Mouse (Mus musculus) intestine, embryonic 14.5 days (tissue): ENCODE data around the gene Cacna1h. TPM values are rescaled to one million over a fixed set of nuclear protein-coding genes. Genes with fewer than 3 reads are reported as not detected.

Source experiments
- ATAC-seq: fragments of 200-750 bp; cut with Nextera tagmentation; replicated peaks from 2 replicates; pipeline ENCODE4 v1.8.0; 2017; ENCODE audit warnings: low read depth, moderate number of reproducible peaks, moderate TSS enrichment, moderate library complexity; ENCODE audit not compliant: low FRiP score, low TSS enrichment
- DNase-seq: peaks from one replicate; pipeline ENCODE4 v3.0.0-alpha.2; 2018; ENCODE audit warnings: low spot score
- H3K27ac ChIP-seq: fragments of 300-500 bp; sonication (generic); 2 replicates; pipeline ENCODE4 v1.5.1; 2014; ENCODE audit warnings: low read depth, mild to moderate bottlenecking, control low read depth
- H3K27me3 ChIP-seq: fragments of 300-500 bp; sonication (generic); replicated peaks from 2 replicates; pipeline ENCODE4 v1.6.1; 2014; ENCODE audit warnings: low read length, control low read depth; ENCODE audit not compliant: control insufficient read depth, insufficient read depth
- H3K36me3 ChIP-seq: fragments of 300-500 bp; sonication (generic); 2 replicates; pipeline ENCODE4 v1.6.1; 2014; ENCODE audit warnings: low read length, control low read depth; ENCODE audit not compliant: control insufficient read depth, insufficient read depth
- H3K4me1 ChIP-seq: fragments of 300-500 bp; sonication (generic); replicated peaks from 2 replicates; pipeline ENCODE4 v1.6.1; 2014; ENCODE audit warnings: low read length, control low read depth, mixed read lengths; ENCODE audit not compliant: control insufficient read depth, insufficient read depth
- H3K4me2 ChIP-seq: fragments of 300-500 bp; sonication (generic); 2 replicates; pipeline ENCODE4 v1.6.1; 2014; ENCODE audit warnings: low read length
- H3K4me3 ChIP-seq: fragments of 300-500 bp; sonication (generic); 2 replicates; pipeline ENCODE4 v1.5.1; 2014; ENCODE audit warnings: low read depth, low read length, control low read depth, mixed read lengths
- H3K9ac ChIP-seq: fragments of 300-500 bp; sonication (generic); 2 replicates; pipeline ENCODE4 v1.6.1; 2014; ENCODE audit warnings: mild to moderate bottlenecking, low read length
- H3K9me3 ChIP-seq: fragments of 300-500 bp; sonication (generic); 2 replicates; pipeline ENCODE4 v1.6.1; 2016; ENCODE audit warnings: low read length, control low read depth; ENCODE audit not compliant: control insufficient read depth
- WGBS: fragments of 180-500 bp; shearing (Covaris S2); extraction: QIAGEN DNeasy Blood & Tissue Kit; methylation state at CpG from one replicate; pipeline ENCODE4 v1.1.7; 2014; 5-methylcytosine and 5-hydroxymethylcytosine counted together
- polyA plus RNA-seq: library from polyadenylated mRNA; unstranded; fragments of >200 nt; fragmentation: Nextera tagmentation; extraction: Ambion mirVana; gene quantifications from 2 replicates; pipeline ENCODE4 v1.2.1, GENCODE M21; 2014

Gene Cacna1h
- polyA plus RNA-seq, 1 experiment from 2014 or later: 6.6 TPM

DNA sequence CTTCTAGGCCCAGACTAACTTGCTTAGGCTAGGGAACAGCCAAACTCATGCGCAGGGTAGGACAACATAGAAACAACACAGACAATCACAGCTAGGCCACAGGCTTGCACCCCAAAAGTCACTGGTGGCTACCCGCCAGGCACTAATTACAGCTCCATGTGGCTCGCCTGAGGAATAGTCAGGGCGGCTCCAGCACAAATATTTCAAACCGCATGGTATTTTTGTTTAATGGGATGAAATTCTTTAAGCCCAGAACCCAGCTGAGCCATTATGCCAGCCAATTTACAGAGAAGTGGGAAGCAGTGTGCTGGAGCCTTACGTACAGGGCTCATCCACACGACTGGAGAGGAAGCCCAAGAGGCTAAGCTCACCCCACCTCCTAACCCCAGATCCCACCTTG is 24.0 kb downstream of the Cacna1h start:
- Histone ChIP-seq H3K9ac (no peak overlapping the region), H3K36me3 (no peaks in the 10 kb centered on the region), H3K4me3 (no peak overlapping the region), H3K9me3 (no peaks in the 10 kb centered on the region), H3K4me2 (no peak overlapping the region), H3K4me1 (peaks cover 40% of the 10 kb centered on the region), H3K27me3 (no peaks in the 10 kb centered on the region), H3K27ac (no peak overlapping the region)
- ATAC-seq (no peak), DNase-seq (no peak)
- WGBS: 64% methylated on average over 7 of the region's 7 CpGs

DNA sequence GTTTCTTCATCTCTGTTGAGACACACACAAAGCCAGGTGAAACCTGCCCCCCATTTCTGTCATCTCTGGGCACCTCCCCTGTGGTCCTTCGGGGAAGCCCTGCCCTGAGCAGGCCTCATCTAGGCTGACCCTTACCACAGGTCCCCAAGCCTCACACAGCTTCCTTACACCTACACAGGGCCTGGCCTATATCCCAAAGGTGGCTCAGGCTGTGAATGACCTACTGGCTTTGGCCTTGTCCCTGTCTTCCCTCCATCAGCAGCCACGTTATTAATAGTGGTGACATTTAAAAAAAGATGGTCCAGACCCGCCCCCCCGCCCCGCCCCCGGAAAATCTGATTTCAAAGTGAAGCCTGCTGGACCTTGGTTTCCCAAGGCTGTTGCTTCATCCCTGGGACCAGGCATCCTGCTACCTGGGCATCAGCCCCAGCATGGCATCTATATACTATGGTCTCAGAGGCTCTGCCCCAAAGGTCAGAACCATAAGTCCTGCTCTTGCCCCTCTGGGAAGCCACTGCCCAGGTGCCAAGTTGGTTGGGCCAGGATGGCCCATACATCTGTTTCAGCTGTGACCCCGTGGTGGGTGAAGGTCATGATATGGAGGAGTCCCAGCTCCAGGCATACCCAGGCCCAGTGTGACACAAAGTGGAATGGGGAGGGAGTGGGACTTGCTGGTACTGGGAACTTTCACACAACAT is 25.1 kb downstream of the Cacna1h start:
- Histone ChIP-seq H3K4me2 (no peak overlapping the region), H3K9ac (no peak overlapping the region), H3K9me3 (no peaks in the 10 kb centered on the region), H3K27me3 (no peaks in the 10 kb centered on the region), H3K36me3 (no peaks in the 10 kb centered on the region), H3K4me1 (peaks cover 38% of the 10 kb centered on the region), H3K4me3 (no peak overlapping the region), H3K27ac (no peak overlapping the region)
- 84% methylated on average over 7 of the region's 7 CpGs for WGBS
- no peak for DNase-seq
- no peak for ATAC-seq

DNA sequence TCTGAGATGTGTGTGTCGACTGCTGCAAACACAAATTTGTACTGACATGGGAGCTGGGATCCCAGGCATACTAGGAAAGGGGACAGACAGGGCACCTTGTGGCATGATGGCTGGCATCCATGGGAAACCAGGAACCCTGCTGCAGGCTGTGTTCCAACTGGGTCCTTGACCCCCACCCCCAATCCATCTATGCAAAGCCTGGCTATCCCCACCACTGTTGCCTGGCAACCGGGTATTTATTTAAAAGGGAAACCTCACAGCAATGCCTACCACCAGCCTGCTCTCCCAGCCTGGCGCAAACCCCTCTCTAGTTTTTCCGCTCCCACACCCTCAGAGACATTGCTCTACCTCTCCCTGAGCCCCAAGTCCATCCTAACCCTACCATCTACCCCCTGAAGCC is 26.2 kb downstream of the Cacna1h start:
- 59% methylated on average over 4 of the region's 4 CpGs for WGBS
- H3K9ac ChIP-seq: no peak overlapping the region
- no peak overlapping the region for H3K27ac ChIP-seq
- H3K4me3 ChIP-seq: no peak overlapping the region
- no peaks in the 10 kb centered on the region for H3K9me3 ChIP-seq
- no peaks in the 10 kb centered on the region for H3K36me3 ChIP-seq
- no peak overlapping the region for H3K4me2 ChIP-seq
- ATAC-seq (no peak), DNase-seq (no peak)
- H3K27me3 ChIP-seq: no peaks in the 10 kb centered on the region
- peaks cover 38% of the 10 kb centered on the region for H3K4me1 ChIP-seq

DNA sequence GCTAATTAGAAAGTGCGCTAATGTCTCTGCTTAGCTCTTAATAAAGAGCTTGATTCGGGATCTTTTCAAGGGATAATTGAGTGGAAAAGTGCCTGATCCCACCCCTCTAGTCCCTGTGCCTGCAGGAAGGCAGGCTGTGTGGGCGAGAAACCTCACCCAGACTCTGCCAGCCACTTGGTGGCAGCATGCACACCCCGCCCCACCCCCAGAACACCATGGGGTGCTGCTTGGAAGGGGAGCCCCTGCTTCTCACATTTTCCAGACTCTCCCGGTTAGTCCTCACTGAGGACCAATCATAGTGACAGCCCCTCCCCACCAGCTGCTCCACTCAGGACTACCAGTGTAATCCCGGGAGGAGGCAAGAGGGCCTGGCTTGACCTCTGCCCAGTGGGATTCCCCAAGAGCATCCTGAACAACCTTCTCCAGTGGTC is 27.6 kb downstream of the Cacna1h start:
- no peak overlapping the region for H3K4me3 ChIP-seq
- no peak overlapping the region for H3K9ac ChIP-seq
- H3K9me3 ChIP-seq: no peaks in the 10 kb centered on the region
- no peak overlapping the region for H3K4me2 ChIP-seq
- 31% methylated on average over 6 of the region's 6 CpGs for WGBS
- ATAC-seq: no peak
- peak; percentile 55 for DNase-seq
- peak overlapping the region; percentile 51; the same call in 1 of the 2 replicates for H3K27ac ChIP-seq
- H3K36me3 ChIP-seq: no peaks in the 10 kb centered on the region
- no peaks in the 10 kb centered on the region for H3K27me3 ChIP-seq
- peaks cover 38% of the 10 kb centered on the region for H3K4me1 ChIP-seq

DNA sequence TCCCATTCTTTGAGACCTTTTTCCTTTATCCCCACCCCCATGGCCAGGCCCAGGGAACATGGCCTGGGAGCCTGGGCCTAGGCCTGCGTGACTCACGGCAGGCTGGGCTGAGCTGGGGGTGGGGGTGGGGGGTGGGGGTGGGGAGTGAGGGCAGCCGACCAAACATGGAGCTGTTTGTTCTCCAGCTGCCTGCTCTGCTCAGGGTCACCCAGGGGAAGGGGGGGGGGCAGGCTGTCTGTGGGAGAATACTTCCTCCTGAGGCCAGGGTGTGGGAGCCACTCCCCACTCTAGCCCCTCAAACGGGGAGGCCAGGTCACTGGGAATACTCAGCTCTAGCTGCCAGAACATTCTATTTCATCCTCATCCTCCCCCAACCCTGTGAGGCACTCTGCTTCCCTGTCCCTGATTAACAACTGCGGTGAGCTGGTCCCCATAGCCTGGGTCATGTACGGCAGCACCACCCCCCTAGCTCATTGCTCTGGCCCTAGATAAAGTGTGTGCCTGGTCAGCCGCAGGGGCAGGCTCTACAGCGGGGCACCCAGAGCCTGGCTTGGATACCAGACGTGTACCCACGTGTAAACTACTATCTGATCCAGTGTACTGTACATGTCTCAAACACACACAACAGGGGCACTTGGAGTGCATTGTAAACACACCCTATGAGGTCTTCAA is 28.2 kb downstream of the Cacna1h start:
- Histone ChIP-seq H3K9ac (no peak overlapping the region), H3K27me3 (no peaks in the 10 kb centered on the region), H3K4me1 (peaks cover 38% of the 10 kb centered on the region), H3K9me3 (no peaks in the 10 kb centered on the region), H3K27ac (peak overlapping the region; percentile 51), H3K36me3 (no peaks in the 10 kb centered on the region), H3K4me3 (no peak overlapping the region), H3K4me2 (no peak overlapping the region; the same call in 1 of the 2 replicates)
- 4% methylated on average over 9 of the region's 10 CpGs for WGBS
- DNase-seq (peak; percentile 63), ATAC-seq (peak; percentile 65)

DNA sequence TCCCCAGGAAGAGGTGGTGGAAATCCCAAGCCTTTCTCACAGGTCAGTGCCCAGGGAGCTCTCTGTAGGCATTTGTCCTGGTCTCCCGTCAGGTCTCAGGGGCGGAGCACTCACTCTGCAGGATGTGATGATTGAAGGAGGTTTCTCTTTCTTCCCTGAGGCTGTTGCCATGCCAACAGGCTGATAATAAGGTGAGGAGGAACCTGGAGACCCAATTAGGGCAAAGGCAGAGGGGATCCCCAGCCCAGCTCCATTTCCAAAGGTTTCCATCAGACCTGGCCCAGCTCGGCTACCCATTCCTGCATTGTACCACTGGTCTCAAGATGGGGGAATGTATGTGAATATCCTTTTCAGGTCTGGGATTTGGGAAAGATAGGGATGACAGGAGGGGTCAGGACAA is 29.4 kb downstream of the Cacna1h start:
- no peak for DNase-seq
- Histone ChIP-seq H3K4me1 (peaks cover 38% of the 10 kb centered on the region), H3K4me3 (no peak overlapping the region), H3K4me2 (no peak overlapping the region), H3K27ac (no peak overlapping the region), H3K9me3 (no peaks in the 10 kb centered on the region), H3K9ac (no peak overlapping the region), H3K36me3 (no peaks in the 10 kb centered on the region), H3K27me3 (no peaks in the 10 kb centered on the region)
- ATAC-seq: no peak
- WGBS: 57% methylated on average over 3 of the region's 3 CpGs

DNA sequence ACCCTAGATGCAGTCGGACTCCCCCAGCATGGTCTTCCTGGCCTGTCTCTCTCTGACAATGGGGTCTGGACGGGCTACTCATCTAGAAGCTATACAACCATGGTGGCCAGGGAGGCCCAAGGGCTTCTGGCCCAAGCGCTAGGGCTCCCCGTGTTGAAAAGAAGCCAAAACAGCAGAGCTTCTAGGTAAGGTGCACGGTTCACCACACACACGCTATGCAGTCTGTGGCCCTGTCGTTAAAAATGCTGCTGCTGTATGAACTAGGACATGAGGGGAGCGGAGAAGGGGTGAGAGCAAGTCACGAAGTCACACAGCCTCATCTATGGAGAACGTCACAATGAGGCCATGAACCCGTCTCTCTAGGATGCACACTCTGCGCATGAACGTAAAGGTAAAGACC is 31.4 kb downstream of the Cacna1h start:
- WGBS: 87% methylated on average over 13 of the region's 13 CpGs
- Histone ChIP-seq H3K4me2 (no peak overlapping the region), H3K27ac (no peak overlapping the region), H3K9me3 (no peaks in the 10 kb centered on the region), H3K36me3 (no peaks in the 10 kb centered on the region), H3K4me1 (peaks cover 31% of the 10 kb centered on the region), H3K4me3 (no peak overlapping the region), H3K9ac (no peak overlapping the region), H3K27me3 (no peaks in the 10 kb centered on the region)
- DNase-seq: no peak
- no peak for ATAC-seq

DNA sequence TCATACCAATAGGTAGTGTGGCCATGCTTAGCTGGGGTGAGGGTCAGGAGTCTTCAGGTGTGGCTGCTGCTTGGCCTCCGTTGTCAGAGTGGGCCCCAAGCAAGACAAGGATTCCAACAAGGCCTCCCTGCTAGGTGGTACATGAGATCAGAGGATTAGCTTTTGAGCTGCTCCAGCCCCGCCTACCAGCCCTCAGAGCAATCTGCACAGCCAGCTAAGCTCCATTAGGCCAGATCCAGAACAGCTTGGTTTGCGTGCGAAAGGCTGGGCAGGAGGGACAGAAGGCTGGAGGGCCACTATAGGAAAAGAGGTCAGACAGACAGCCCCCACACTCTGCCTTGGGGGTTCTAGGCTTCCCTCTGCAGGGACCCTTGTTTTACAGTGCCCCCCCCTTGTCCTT is 32.1 kb downstream of the Cacna1h start:
- H3K4me2 ChIP-seq: no peak overlapping the region
- ATAC-seq (no peak), DNase-seq (no peak)
- H3K27me3 ChIP-seq: no peaks in the 10 kb centered on the region
- H3K4me3 ChIP-seq: no peak overlapping the region
- H3K36me3 ChIP-seq: no peaks in the 10 kb centered on the region
- H3K27ac ChIP-seq: no peak overlapping the region
- 49% methylated on average over 4 of the region's 4 CpGs for WGBS
- H3K9ac ChIP-seq: no peak overlapping the region
- no peaks in the 10 kb centered on the region for H3K9me3 ChIP-seq
- peaks cover 24% of the 10 kb centered on the region for H3K4me1 ChIP-seq

DNA sequence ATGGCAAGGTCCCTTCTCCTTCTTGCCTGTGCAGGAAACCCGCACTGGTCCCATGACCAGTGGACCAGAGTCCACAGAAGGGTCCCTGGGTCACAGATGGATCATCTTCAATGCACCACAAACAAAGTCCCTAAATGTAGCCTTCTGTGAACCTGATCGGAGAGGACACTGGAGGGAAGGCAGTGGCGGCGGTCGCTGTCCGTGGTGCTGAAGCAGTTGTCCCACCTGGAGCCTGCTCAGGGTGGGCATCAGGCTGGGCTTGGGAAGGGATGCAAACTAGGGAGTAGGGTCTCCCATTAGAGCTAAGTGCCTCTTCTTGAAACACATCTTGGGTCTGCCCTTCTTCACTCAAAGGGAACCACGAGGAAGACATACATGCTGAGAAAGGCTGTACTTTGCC is 33.1 kb downstream of the Cacna1h start:
- ATAC-seq: no peak
- no peak overlapping the region for H3K27ac ChIP-seq
- no peak overlapping the region for H3K4me3 ChIP-seq
- peaks cover 13% of the 10 kb centered on the region for H3K4me1 ChIP-seq
- no peak overlapping the region for H3K4me2 ChIP-seq
- no peaks in the 10 kb centered on the region for H3K9me3 ChIP-seq
- no peaks in the 10 kb centered on the region for H3K27me3 ChIP-seq
- peak; percentile 89 for DNase-seq
- WGBS: 10% methylated on average over 7 of the region's 7 CpGs
- no peak overlapping the region for H3K9ac ChIP-seq
- 0 out of 2 replicates have a peak, but pooled peaks cover 10% of the 10 kb centered on the region for H3K36me3 ChIP-seq
